Mouse (Mus musculus): ENCODE measurements around the gene Ift172. TPM values are rescaled to one million over a fixed set of nuclear protein-coding genes. Genes with fewer than 3 reads are reported as not detected.

The Ift172 gene
- 100 to 1,000 TPM in 12 of 26 experiments, 10 to 100 TPM in 14; 12.0 to 178 (median 97.2) TPM for total RNA-seq (2018; cell fraction: chromatin; rRNA removed)
- total RNA-seq (2018; cell fraction: cytosol; rRNA removed), result 10 to 100 TPM; 13.8 to 27.7 (median 18.8) TPM
- total RNA-seq (2018; cell fraction: nucleus; rRNA removed), result 10 to 100 TPM in 25 of 26 experiments, 1 to 10 TPM in 1; 8.3 to 71.9 (median 37.6) TPM
- polyA plus RNA-seq (2018), result 11.8 to 19.6 TPM (median 13.6 TPM) in 3 replicates

- Histone ChIP-seq H3K36me3 (ENCODE audit: inconsistent target) (peaks cover 11% of the 10 kb centered on the region; the same call in 1 of the 2 replicates), H3K4me3 (ENCODE audit: inconsistent target) (peak within 1 kb of the TSS; percentile 68), H3K27ac (peak within 1 kb of the TSS; percentile 51), H3K79me2 (ENCODE audit: inconsistent target) (no peaks in the 10 kb centered on the region)
- whole genome bisulfite sequencing (ENCODE audit: missing documents), result 2% methylated on average over 45 of the region's 45 CpGs
Measured at GRCm38 (mm10) chr5:31290521-31291360, at the start of gene Ift172. Ift172 (minus strand) TSS chr5:31291116.

DNA sequence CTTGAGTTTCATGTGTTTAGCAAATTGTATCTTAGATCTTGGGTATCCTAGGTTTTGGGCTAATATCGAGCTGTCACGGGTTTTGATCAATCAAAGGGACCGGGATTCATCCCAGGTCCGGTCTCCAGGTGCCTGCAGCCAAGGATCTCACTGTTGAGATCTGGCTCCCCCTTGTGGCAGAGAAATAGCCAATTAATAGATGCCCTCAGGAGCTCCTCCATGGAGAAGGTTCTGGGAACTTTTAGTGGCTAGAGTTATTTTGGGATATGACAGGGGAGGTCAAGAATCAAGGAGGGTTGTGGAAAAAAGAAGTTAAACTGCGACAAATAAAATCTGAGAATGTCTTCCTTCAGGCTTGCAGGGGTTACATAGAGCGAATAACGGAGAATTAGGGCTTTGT lies 37.3 kb upstream of the Ift172 start:
- Histone ChIP-seq H3K79me2 (ENCODE audit: inconsistent target) (no peaks in the 10 kb centered on the region), H3K4me3 (ENCODE audit: inconsistent target) (no peak overlapping the region), H3K36me3 (ENCODE audit: inconsistent target) (no peaks in the 10 kb centered on the region), H3K27ac (no peak overlapping the region)
- WGBS (ENCODE audit: missing documents), result 37% methylated on average over 7 of the region's 7 CpGs

GRCm38 (mm10) chr5:31326850-31327249 lies 35.9 kb upstream of the Ift172 start:
- Histone ChIP-seq H3K27ac (no peak overlapping the region), H3K36me3 (ENCODE audit: inconsistent target) (no peaks in the 10 kb centered on the region), H3K79me2 (ENCODE audit: inconsistent target) (no peaks in the 10 kb centered on the region), H3K4me3 (ENCODE audit: inconsistent target) (no peak overlapping the region)
- WGBS (ENCODE audit: missing documents), result 22% methylated on average over 5 of the region's 5 CpGs

GRCm38 (mm10) chr5:31324085-31324484 lies 33.2 kb upstream of the Ift172 start:
- WGBS (ENCODE audit: missing documents), result 66% methylated on average over 3 of the region's 3 CpGs

GRCm38 (mm10) chr5:31322776-31323175 lies 31.9 kb upstream of the Ift172 start:
- H3K27ac ChIP-seq, result no peak overlapping the region
- H3K79me2 ChIP-seq (ENCODE audit: inconsistent target), result no peaks in the 10 kb centered on the region
- WGBS (ENCODE audit: missing documents), result 97% methylated on average over 3 of the region's 3 CpGs
- H3K36me3 ChIP-seq (ENCODE audit: inconsistent target), result no peaks in the 10 kb centered on the region
- no peak overlapping the region for H3K4me3 ChIP-seq (ENCODE audit: inconsistent target)

More at GRCm38 (mm10) chr5:31324085-31324484, 33.2 kb upstream of the Ift172 start:
- H3K4me3 ChIP-seq (ENCODE audit: inconsistent target), result no peak overlapping the region
- no peaks in the 10 kb centered on the region for H3K79me2 ChIP-seq (ENCODE audit: inconsistent target)
- H3K36me3 ChIP-seq (ENCODE audit: inconsistent target), result no peaks in the 10 kb centered on the region
- no peak overlapping the region for H3K27ac ChIP-seq

GRCm38 (mm10) chr5:31312806-31313205 lies 21.9 kb upstream of the Ift172 start:
- Histone ChIP-seq H3K36me3 (ENCODE audit: inconsistent target) (no peaks in the 10 kb centered on the region), H3K79me2 (ENCODE audit: inconsistent target) (no peaks in the 10 kb centered on the region)
- whole genome bisulfite sequencing (ENCODE audit: missing documents), result 43% methylated on average over 8 of the region's 8 CpGs

GRCm38 (mm10) chr5:31303093-31303492 lies 12.2 kb upstream of the Ift172 start:
- H3K36me3 ChIP-seq (ENCODE audit: inconsistent target), result no peaks in the 10 kb centered on the region
- 91% methylated on average over 6 of the region's 6 CpGs for WGBS (ENCODE audit: missing documents)
- no peak overlapping the region for H3K27ac ChIP-seq
- no peaks in the 10 kb centered on the region for H3K79me2 ChIP-seq (ENCODE audit: inconsistent target)
- H3K4me3 ChIP-seq (ENCODE audit: inconsistent target), result no peak overlapping the region

More at GRCm38 (mm10) chr5:31312806-31313205, 21.9 kb upstream of the Ift172 start:
- H3K4me3 ChIP-seq (ENCODE audit: inconsistent target), result no peak overlapping the region
- no peak overlapping the region for H3K27ac ChIP-seq

DNA sequence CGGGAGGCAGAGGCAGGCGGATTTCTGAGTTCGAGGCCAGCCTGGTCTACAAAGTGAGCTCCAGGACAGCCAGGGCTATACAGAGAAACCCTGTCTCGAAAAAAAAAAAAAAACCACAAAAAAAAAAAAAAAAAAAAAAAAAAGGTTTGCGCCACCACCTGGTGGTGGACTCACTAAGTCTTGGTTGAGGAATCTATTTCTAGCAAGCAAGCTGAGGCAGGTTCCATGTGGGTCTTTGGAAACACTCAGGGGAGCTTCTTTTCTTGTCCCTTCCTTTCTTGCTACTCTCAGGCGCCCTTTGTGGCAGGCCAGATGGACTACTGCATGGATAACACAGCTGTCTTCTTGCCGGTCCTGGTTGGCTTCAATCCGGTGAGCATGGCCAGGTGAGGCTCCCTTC lies 10.9 kb upstream of the Ift172 start:
- no peak overlapping the region for H3K27ac ChIP-seq
- no peak overlapping the region for H3K4me3 ChIP-seq (ENCODE audit: inconsistent target)
- H3K36me3 ChIP-seq (ENCODE audit: inconsistent target), result no peaks in the 10 kb centered on the region
- H3K79me2 ChIP-seq (ENCODE audit: inconsistent target), result no peaks in the 10 kb centered on the region
- WGBS (ENCODE audit: missing documents), result 54% methylated on average over 4 of the region's 8 CpGs

DNA sequence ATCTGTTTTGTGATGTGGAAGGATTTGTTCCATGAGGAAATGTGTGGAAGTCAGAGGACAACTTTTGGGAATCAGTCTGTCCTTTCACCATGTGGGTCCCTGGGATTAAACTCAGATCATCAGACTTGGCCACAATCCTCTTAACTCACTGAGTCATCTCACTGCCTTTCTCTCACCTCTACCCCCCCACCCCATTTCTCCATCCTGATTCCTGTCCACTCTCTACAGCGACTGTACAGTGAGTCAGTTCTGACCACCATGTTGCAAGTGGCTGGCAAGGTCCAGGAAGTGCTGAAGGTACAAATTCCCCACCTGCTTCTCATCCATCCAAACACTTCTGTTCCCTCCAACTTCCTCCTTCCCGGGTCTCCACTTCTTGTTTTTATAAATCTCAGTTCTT lies 7.6 kb upstream of the Ift172 start:
- WGBS (ENCODE audit: missing documents), result 10% methylated on average over 2 of the region's 2 CpGs
- H3K27ac ChIP-seq, result no peak overlapping the region

DNA sequence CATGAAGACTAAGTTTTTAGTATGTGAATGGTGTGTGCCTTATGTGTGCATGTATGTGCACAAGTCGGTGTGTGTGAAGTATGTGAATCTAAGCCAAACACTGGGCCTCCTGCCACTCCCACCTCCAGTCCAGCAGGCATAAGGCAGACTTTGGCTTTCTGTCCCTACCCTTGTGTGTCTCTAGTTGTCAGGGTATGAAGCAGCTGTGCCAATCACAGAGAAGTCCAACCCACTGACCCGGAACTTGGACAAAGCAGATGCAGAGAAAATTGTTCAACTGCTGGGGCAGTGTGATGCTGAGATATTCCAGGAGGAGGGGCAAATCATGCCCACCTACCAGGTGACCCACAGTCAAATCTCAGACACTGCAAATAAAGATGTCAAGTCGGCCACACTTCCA lies 7.1 kb upstream of the Ift172 start:
- Histone ChIP-seq H3K27ac (no peak overlapping the region), H3K4me3 (ENCODE audit: inconsistent target) (no peak overlapping the region), H3K36me3 (ENCODE audit: inconsistent target) (no peaks in the 10 kb centered on the region), H3K79me2 (ENCODE audit: inconsistent target) (no peaks in the 10 kb centered on the region)
- WGBS (ENCODE audit: missing documents), result 89% methylated on average over 3 of the region's 3 CpGs

More for the DNA sequence above, 7.6 kb upstream of the Ift172 start:
- no peaks in the 10 kb centered on the region for H3K79me2 ChIP-seq (ENCODE audit: inconsistent target)
- H3K4me3 ChIP-seq (ENCODE audit: inconsistent target), result no peak overlapping the region
- H3K36me3 ChIP-seq (ENCODE audit: inconsistent target), result no peaks in the 10 kb centered on the region

DNA sequence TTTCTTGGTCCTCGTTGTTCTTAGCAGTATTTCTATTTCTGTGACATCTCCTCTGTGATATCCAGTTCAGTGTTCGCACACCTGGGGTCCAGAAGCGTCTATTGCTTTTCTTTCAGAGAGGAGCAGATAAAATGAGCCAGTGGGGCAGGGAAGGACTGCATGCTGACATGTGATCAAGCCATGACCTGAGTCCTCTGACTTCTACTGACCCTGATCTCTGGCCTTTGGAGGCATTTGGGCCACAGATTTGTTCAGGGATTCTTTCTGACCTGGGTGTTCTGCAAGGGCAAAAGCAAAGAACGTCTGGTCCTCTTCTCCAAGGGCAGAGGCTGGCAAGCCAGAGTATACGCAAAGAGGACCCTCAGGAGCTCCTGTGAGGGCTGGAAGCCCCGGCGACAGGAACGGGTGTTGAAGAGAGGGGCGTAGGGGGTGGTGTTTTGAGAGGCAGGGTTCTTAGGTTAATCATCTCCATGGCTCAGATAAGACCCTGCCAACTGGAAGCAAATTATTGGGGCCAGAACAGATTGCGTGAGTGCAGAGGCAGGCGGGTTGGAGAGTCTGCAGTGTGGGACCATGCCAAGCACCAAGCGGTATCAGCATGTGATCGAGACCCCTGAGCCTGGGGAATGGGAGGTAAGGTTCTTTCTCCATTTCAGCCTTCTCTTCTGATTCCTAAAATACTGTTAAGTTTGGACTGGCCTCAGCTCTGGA lies 6.3 kb upstream of the Ift172 start, which contains the start of gene Gckr:
Gene Gckr (plus strand): TSS at position 397 of the 711 bp plus-strand sequence.
- Histone ChIP-seq H3K36me3 (ENCODE audit: inconsistent target) (no peaks in the 10 kb centered on the region), H3K79me2 (ENCODE audit: inconsistent target) (no peaks in the 10 kb centered on the region), H3K27ac (no peak within 1 kb of the TSS), H3K4me3 (ENCODE audit: inconsistent target) (no peak within 1 kb of the TSS)
- WGBS (ENCODE audit: missing documents), result 88% methylated on average over 13 of the region's 13 CpGs

GRCm38 (mm10) chr5:31295606-31296141 lies 4.8 kb upstream of the Ift172 start, which contains the start of gene Fndc4:
Fndc4 (minus strand) TSS chr5:31296080.
- no peaks in the 10 kb centered on the region for H3K36me3 ChIP-seq (ENCODE audit: inconsistent target)
- no peak within 1 kb of the TSS for H3K4me3 ChIP-seq (ENCODE audit: inconsistent target)
- H3K79me2 ChIP-seq (ENCODE audit: inconsistent target), result no peaks in the 10 kb centered on the region
- WGBS (ENCODE audit: missing documents), result under 1% methylated on average over 46 of the region's 46 CpGs
- no peak within 1 kb of the TSS for H3K27ac ChIP-seq

GRCm38 (mm10) chr5:31294964-31295605 lies 4.2 kb upstream of the Ift172 start:
- H3K79me2 ChIP-seq (ENCODE audit: inconsistent target), result no peaks in the 10 kb centered on the region
- H3K4me3 ChIP-seq (ENCODE audit: inconsistent target), result no peak overlapping the region
- no peaks in the 10 kb centered on the region for H3K36me3 ChIP-seq (ENCODE audit: inconsistent target)
- no peak overlapping the region for H3K27ac ChIP-seq
- WGBS (ENCODE audit: missing documents), result 37% methylated on average over 20 of the region's 29 CpGs

DNA sequence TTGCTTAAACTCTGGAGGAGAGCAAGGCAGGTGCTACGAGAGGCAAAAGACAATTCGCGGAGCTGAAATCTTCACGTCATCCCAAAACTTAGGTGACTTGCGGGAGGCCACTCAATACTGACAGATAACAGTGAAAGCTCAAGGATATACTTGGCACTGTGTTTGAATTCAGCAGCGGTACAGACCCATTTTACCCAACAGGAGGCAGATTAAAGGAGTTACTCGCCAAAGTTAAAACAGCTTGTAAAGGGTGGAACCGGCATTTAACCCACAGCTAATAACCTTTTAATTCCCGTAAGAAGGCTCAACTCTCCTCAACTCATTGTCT lies 409 bp upstream of the Ift172 start:
- peak overlapping the region; percentile 51 for H3K27ac ChIP-seq
- H3K79me2 ChIP-seq (ENCODE audit: inconsistent target), result no peaks in the 10 kb centered on the region
- WGBS (ENCODE audit: missing documents), result 5% methylated on average over 9 of the region's 9 CpGs

More for the DNA sequence above, 409 bp upstream of the Ift172 start:
- Histone ChIP-seq H3K36me3 (ENCODE audit: inconsistent target) (peaks cover 6% of the 10 kb centered on the region; the same call in 1 of the 2 replicates), H3K4me3 (ENCODE audit: inconsistent target) (peak overlapping the region; percentile 68)

All from macrophage (primary cell).